In the genomic region with DNA sequence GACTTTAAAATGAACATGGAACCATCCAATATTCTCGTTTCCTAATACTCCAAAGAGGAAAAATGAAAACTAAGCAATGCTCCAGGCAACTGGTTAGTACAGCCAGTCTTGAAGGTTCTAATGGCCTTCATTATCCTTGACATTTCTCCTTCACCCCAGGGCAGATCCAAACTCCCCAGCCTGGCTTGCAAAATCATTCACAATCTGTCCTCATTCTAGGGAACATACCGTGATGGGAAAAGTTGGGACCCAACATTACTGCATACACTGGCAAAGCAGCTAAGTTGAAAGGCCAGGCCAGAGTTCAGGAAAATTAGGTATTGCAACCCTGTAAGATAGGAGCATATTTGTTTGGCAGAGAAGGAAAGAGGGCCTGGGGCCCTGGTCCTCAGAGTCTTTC, we compare ENCODE assay signal across 9 mouse cellular contexts.
"Had no signal": no experiment of that assay in that cellular context is flagged by ENCODE, and none has a peak within 500 bp of the region (broad histone marks: within the 10 kb centered on the region; RNA-seq: fewer than 3 reads in every experiment).

No protein-coding gene starts in this region.

- DNase-seq: gastrocnemius, postnatal 14 days; gastrocnemius, postnatal 36 days; heart, postnatal 10 days; heart, postnatal 4 days; kidney, adult 18-20 months; kidney, adult 8-10 months; kidney, postnatal 10 days; kidney, postnatal 25 days; kidney, postnatal 4 days had no signal
